Mouse (Mus musculus): ENCODE measurements around the gene Sdc3. TPM values are rescaled to one million over a fixed set of nuclear protein-coding genes. Genes with fewer than 3 reads are reported as not detected.

Sdc3 gene
- polyA plus RNA-seq, 1 experiment from 2014 or later, result 18.6 TPM

DNA sequence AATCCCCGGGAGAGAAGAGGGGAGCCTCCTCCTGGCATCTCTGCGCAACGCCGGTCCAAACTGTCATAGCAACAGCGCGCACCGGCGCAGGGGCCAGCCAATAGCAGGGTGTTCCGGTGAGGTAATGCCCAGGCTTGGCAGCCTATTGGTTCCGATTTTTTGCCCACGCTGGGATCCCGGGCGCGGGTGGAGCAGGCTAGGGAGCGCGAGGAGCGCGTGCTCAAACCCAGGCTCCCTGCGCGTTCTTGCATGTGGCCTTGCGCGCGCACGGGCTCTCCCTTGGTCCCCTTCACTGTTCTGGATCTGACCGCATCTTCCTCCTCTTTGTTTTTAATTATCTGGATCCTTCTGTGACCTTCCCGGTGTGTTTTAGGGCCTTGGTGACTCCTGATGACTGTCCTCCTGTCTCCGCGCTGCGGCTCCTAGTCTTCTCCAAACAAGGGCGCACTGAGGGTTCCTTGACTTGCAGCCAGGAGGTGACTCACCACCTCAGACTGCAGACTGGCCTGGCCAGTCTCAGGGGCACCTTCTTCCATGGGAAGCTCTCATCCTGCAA lies 69.4 kb downstream of the Sdc3 start:
- Histone ChIP-seq H3K4me2 (ENCODE audit: low read depth, severe bottlenecking) (peak overlapping the region; percentile 51), H3K27ac (replicated peaks; ENCODE audit: low read depth, low read length) (no peak overlapping the region), H3K4me3 (ENCODE audit: low read depth, low read length) (peak overlapping the region; percentile 23), H3K27me3 (ENCODE audit: control insufficient read depth, insufficient read depth, low read length) (peaks cover 14% of the 10 kb centered on the region), H3K9ac (ENCODE audit: low read length) (peak overlapping the region; percentile 27; the same call in 1 of the 2 replicates), H3K36me3 (ENCODE audit: control insufficient read depth, insufficient read depth, low read length) (no peaks in the 10 kb centered on the region), H3K9me3 (ENCODE audit: control insufficient read depth, low read length) (no peaks in the 10 kb centered on the region), H3K4me1 (ENCODE audit: control insufficient read depth, insufficient read depth, low read length) (peaks cover 16% of the 10 kb centered on the region)
- DNase-seq (ENCODE audit: low spot score) (peak; percentile 58), ATAC-seq (ENCODE audit: insufficient number of reproducible peaks, low FRiP score, low TSS enrichment, low read depth) (peak; percentile 42; the same call in 1 of the 2 replicates)
- WGBS, result 4% methylated on average over 30 of the region's 30 CpGs

DNA sequence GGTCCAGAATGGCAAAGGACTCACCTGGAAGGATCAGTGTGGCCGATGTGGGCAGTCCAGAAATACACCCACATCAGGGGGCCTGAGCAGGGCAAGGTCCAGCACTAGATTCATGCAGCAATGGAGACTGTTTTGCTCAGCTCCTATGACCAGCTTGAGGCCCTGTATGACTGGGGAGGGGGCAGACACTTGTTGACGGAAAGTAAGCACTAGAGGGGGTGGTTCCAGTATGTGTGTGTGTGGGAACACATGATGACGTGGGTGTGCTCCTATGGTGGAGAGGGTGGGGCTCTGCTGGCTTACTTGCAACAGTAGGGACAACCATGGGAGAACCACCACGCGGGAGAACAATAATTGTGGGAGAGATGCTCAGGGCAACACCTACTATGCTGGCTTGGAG lies 70.2 kb downstream of the Sdc3 start:
- Histone ChIP-seq H3K4me2 (ENCODE audit: low read depth, severe bottlenecking) (no peak overlapping the region), H3K27me3 (ENCODE audit: control insufficient read depth, insufficient read depth, low read length) (peaks cover 14% of the 10 kb centered on the region)

GRCm38 (mm10) chr4:130865460-130865859 lies 73.1 kb downstream of the Sdc3 start:
- DNase-seq (ENCODE audit: low spot score) (no peak), ATAC-seq (ENCODE audit: insufficient number of reproducible peaks, low FRiP score, low TSS enrichment, low read depth) (no peak)
- Histone ChIP-seq H3K36me3 (ENCODE audit: control insufficient read depth, insufficient read depth, low read length) (no peaks in the 10 kb centered on the region), H3K9ac (ENCODE audit: low read length) (no peak overlapping the region), H3K9me3 (ENCODE audit: control insufficient read depth, low read length) (no peaks in the 10 kb centered on the region), H3K4me1 (ENCODE audit: control insufficient read depth, insufficient read depth, low read length) (peaks cover 16% of the 10 kb centered on the region), H3K4me2 (ENCODE audit: low read depth, severe bottlenecking) (no peak overlapping the region), H3K4me3 (ENCODE audit: low read depth, low read length) (no peak overlapping the region), H3K27ac (replicated peaks; ENCODE audit: low read depth, low read length) (no peak overlapping the region), H3K27me3 (ENCODE audit: control insufficient read depth, insufficient read depth, low read length) (peaks cover 14% of the 10 kb centered on the region)
- 34% methylated on average over 8 of the region's 9 CpGs for WGBS

More for the DNA sequence above, 70.2 kb downstream of the Sdc3 start:
- no peak overlapping the region for H3K27ac ChIP-seq (replicated peaks; ENCODE audit: low read depth, low read length)
- WGBS, result 76% methylated on average over 5 of the region's 5 CpGs
- no peaks in the 10 kb centered on the region for H3K9me3 ChIP-seq (ENCODE audit: control insufficient read depth, low read length)
- ATAC-seq (ENCODE audit: insufficient number of reproducible peaks, low FRiP score, low TSS enrichment, low read depth), result no peak
- H3K36me3 ChIP-seq (ENCODE audit: control insufficient read depth, insufficient read depth, low read length), result no peaks in the 10 kb centered on the region
- DNase-seq (ENCODE audit: low spot score), result no peak
- H3K4me1 ChIP-seq (ENCODE audit: control insufficient read depth, insufficient read depth, low read length), result peaks cover 16% of the 10 kb centered on the region
- no peak overlapping the region for H3K9ac ChIP-seq (ENCODE audit: low read length)
- H3K4me3 ChIP-seq (ENCODE audit: low read depth, low read length), result no peak overlapping the region

GRCm38 (mm10) chr4:130865901-130866371 lies 73.6 kb downstream of the Sdc3 start:
- Histone ChIP-seq H3K9me3 (ENCODE audit: control insufficient read depth, low read length) (no peaks in the 10 kb centered on the region), H3K36me3 (ENCODE audit: control insufficient read depth, insufficient read depth, low read length) (no peaks in the 10 kb centered on the region), H3K4me2 (ENCODE audit: low read depth, severe bottlenecking) (no peak overlapping the region), H3K9ac (ENCODE audit: low read length) (no peak overlapping the region), H3K4me1 (ENCODE audit: control insufficient read depth, insufficient read depth, low read length) (peaks cover 16% of the 10 kb centered on the region), H3K4me3 (ENCODE audit: low read depth, low read length) (no peak overlapping the region), H3K27ac (replicated peaks; ENCODE audit: low read depth, low read length) (no peak overlapping the region), H3K27me3 (ENCODE audit: control insufficient read depth, insufficient read depth, low read length) (peaks cover 12% of the 10 kb centered on the region)
- no peak for ATAC-seq (ENCODE audit: insufficient number of reproducible peaks, low FRiP score, low TSS enrichment, low read depth)
- DNase-seq (ENCODE audit: low spot score), result peak; percentile 77
- 32% methylated on average over 8 of the region's 8 CpGs for WGBS

DNA sequence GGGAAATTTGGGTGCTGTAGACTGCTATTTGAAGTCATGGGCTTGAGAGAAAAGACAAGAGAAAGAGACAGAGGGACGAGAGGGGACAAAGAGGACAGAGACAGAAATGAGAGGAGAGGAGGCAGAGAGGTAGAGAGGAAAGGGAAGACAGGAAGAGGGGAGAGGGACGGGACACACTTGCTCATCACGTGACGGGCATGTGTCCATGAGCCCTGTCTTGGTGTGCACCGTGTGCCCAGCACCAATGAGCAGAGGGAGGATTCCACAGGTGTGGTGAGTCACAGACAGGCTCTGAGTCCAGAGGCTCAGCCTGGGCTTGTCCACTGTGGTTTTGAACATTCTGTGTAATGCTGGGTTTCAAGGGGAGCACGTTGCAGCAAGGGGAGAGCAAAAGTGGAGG lies 75.6 kb downstream of the Sdc3 start:
- H3K27ac ChIP-seq (replicated peaks; ENCODE audit: low read depth, low read length), result no peak overlapping the region
- DNase-seq (ENCODE audit: low spot score) (no peak), ATAC-seq (ENCODE audit: insufficient number of reproducible peaks, low FRiP score, low TSS enrichment, low read depth) (no peak)
- no peak overlapping the region for H3K4me2 ChIP-seq (ENCODE audit: low read depth, severe bottlenecking)
- H3K36me3 ChIP-seq (ENCODE audit: control insufficient read depth, insufficient read depth, low read length), result no peaks in the 10 kb centered on the region
- peak overlapping the region; percentile 22; the same call in 1 of the 2 replicates for H3K9ac ChIP-seq (ENCODE audit: low read length)
- peaks cover 2% of the 10 kb centered on the region; the same call in 1 of the 2 replicates for H3K27me3 ChIP-seq (ENCODE audit: control insufficient read depth, insufficient read depth, low read length)
- H3K4me3 ChIP-seq (ENCODE audit: low read depth, low read length), result no peak overlapping the region
- no peaks in the 10 kb centered on the region for H3K9me3 ChIP-seq (ENCODE audit: control insufficient read depth, low read length)
- WGBS, result 68% methylated on average over 6 of the region's 6 CpGs
- peaks cover 13% of the 10 kb centered on the region; the same call in 1 of the 2 replicates for H3K4me1 ChIP-seq (ENCODE audit: control insufficient read depth, insufficient read depth, low read length)

- Histone ChIP-seq H3K4me1 (ENCODE audit: control insufficient read depth, insufficient read depth, low read length) (peaks cover 13% of the 10 kb centered on the region; the same call in 1 of the 2 replicates), H3K4me3 (ENCODE audit: low read depth, low read length) (no peak overlapping the region), H3K27ac (replicated peaks; ENCODE audit: low read depth, low read length) (no peak overlapping the region), H3K4me2 (ENCODE audit: low read depth, severe bottlenecking) (no peak overlapping the region), H3K27me3 (ENCODE audit: control insufficient read depth, insufficient read depth, low read length) (no peaks in the 10 kb centered on the region), H3K36me3 (ENCODE audit: control insufficient read depth, insufficient read depth, low read length) (no peaks in the 10 kb centered on the region), H3K9me3 (ENCODE audit: control insufficient read depth, low read length) (no peaks in the 10 kb centered on the region), H3K9ac (ENCODE audit: low read length) (no peak overlapping the region)
- 63% methylated on average over 5 of the region's 5 CpGs for WGBS
- DNase-seq (ENCODE audit: low spot score) (no peak), ATAC-seq (ENCODE audit: insufficient number of reproducible peaks, low FRiP score, low TSS enrichment, low read depth) (no peak)
Observed at GRCm38 (mm10) chr4:130868803-130869202, 76.5 kb downstream of the Sdc3 start.

DNA sequence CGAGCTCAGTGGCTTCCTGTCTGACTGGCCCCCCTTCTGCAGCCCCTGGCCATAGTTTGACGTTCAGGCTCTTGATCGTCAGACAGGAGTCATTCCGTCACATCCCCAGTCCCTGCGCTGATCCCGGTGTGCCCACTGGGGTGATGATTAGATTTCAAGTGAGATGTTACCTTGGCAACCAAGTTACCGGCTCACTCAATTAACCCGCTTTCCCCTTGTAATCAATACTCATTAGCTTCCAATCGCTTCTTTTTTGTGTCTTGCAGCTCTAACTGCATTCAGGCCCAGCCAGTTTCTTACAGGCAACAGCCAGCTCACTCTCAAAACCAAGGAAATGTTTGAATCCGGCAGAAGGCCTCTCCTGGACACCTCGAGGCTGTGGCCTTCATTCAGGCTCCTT lies 80.1 kb downstream of the Sdc3 start:
- Histone ChIP-seq H3K27ac (replicated peaks; ENCODE audit: low read depth, low read length) (no peak overlapping the region), H3K9me3 (ENCODE audit: control insufficient read depth, low read length) (no peaks in the 10 kb centered on the region), H3K36me3 (ENCODE audit: control insufficient read depth, insufficient read depth, low read length) (no peaks in the 10 kb centered on the region), H3K27me3 (ENCODE audit: control insufficient read depth, insufficient read depth, low read length) (no peaks in the 10 kb centered on the region), H3K9ac (ENCODE audit: low read length) (no peak overlapping the region), H3K4me1 (ENCODE audit: control insufficient read depth, insufficient read depth, low read length) (peaks cover 18% of the 10 kb centered on the region), H3K4me2 (ENCODE audit: low read depth, severe bottlenecking) (no peak overlapping the region), H3K4me3 (ENCODE audit: low read depth, low read length) (no peak overlapping the region)
- 44% methylated on average over 11 of the region's 11 CpGs for WGBS
- no peak for DNase-seq (ENCODE audit: low spot score)
- no peak for ATAC-seq (ENCODE audit: insufficient number of reproducible peaks, low FRiP score, low TSS enrichment, low read depth)

- no peak for ATAC-seq (ENCODE audit: insufficient number of reproducible peaks, low FRiP score, low TSS enrichment, low read depth)
- WGBS, result 77% methylated on average over 5 of the region's 5 CpGs
Observed at GRCm38 (mm10) chr4:130873440-130873839, 81.1 kb downstream of the Sdc3 start.

GRCm38 (mm10) chr4:130874601-130875000 lies 82.3 kb downstream of the Sdc3 start:
- WGBS, result 38% methylated on average over 10 of the region's 10 CpGs
- Histone ChIP-seq H3K36me3 (ENCODE audit: control insufficient read depth, insufficient read depth, low read length) (no peaks in the 10 kb centered on the region), H3K4me2 (ENCODE audit: low read depth, severe bottlenecking) (no peak overlapping the region), H3K9ac (ENCODE audit: low read length) (no peak overlapping the region; the same call in 1 of the 2 replicates), H3K27ac (replicated peaks; ENCODE audit: low read depth, low read length) (no peak overlapping the region), H3K9me3 (ENCODE audit: control insufficient read depth, low read length) (no peaks in the 10 kb centered on the region), H3K4me1 (ENCODE audit: control insufficient read depth, insufficient read depth, low read length) (peaks cover 32% of the 10 kb centered on the region), H3K27me3 (ENCODE audit: control insufficient read depth, insufficient read depth, low read length) (no peaks in the 10 kb centered on the region), H3K4me3 (ENCODE audit: low read depth, low read length) (no peak overlapping the region)
- DNase-seq (ENCODE audit: low spot score), result no peak
- no peak for ATAC-seq (ENCODE audit: insufficient number of reproducible peaks, low FRiP score, low TSS enrichment, low read depth)

More at GRCm38 (mm10) chr4:130873440-130873839, 81.1 kb downstream of the Sdc3 start:
- no peaks in the 10 kb centered on the region for H3K36me3 ChIP-seq (ENCODE audit: control insufficient read depth, insufficient read depth, low read length)
- peaks cover 24% of the 10 kb centered on the region for H3K4me1 ChIP-seq (ENCODE audit: control insufficient read depth, insufficient read depth, low read length)
- H3K9me3 ChIP-seq (ENCODE audit: control insufficient read depth, low read length), result no peaks in the 10 kb centered on the region
- H3K4me2 ChIP-seq (ENCODE audit: low read depth, severe bottlenecking), result no peak overlapping the region
- H3K9ac ChIP-seq (ENCODE audit: low read length), result no peak overlapping the region
- H3K4me3 ChIP-seq (ENCODE audit: low read depth, low read length), result no peak overlapping the region
- no peak overlapping the region for H3K27ac ChIP-seq (replicated peaks; ENCODE audit: low read depth, low read length)
- no peak for DNase-seq (ENCODE audit: low spot score)
- H3K27me3 ChIP-seq (ENCODE audit: control insufficient read depth, insufficient read depth, low read length), result no peaks in the 10 kb centered on the region
